Mouse (Mus musculus) embryonic stem cell, embryonic (primary cell): ENCODE results near the gene Zfp609.

Experiments
- CTCF ChIA-PET, 4 experiments: fragments of 300-600 bp in 2 of 4; fragments of 350-600 bp in 2 of 4; sonication (Branson Sonifier 250); formaldehyde crosslinking; loops; one replicate each; lab custom pipeline; 2022; ENCODE audit warnings: inconsistent platforms in 2 of 4; lab: Charles Lee
- POLR2A ChIA-PET, 4 experiments: fragments of 300-600 bp in 2 of 4; fragments of 350-600 bp in 2 of 4; sonication (Branson Sonifier 250); formaldehyde crosslinking; loops; one replicate each; lab custom pipeline; 2022; ENCODE audit warnings: antibody characterized with exemption in 4 of 4, inconsistent platforms in 1 of 4; lab: Charles Lee

Zfp609 gene

DNA sequence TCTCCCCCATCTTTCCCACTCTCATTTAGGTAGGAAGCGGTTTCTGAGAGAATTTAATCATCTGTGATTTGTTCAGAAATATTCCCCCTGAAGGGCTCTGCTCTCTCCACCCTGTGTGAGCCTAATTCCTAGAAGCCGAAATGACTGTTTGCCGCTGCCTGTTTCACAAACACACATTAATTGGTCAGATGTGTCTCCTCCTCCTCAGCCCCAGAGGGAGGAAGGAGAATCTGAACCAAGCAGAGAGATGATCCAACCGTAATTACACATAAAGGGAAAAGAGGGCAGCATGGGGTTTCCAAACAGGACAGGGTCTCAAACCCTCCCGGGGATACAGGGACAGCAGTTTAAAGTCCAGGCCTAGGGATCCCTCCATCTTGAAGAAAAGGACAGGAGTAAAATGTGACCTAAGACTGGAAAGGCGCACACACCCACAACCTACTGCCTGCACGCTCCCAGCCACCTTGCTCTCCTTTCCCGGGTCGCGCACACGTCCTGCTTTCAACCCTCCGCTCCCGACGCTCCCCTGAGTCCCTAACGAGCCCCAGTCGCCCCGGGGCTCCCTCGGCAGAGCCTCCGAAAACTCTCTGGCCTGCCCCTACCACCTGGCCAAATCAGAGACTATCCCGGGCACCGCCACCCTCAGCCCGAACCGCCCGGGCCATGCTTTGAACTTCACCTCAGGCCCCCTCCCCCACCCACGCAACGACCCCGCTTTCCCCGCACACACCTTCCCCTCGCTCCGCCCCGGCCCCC is 598 bp downstream of the Zfp609 start:
- ChIA-PET POLR2A (interaction anchor here (0.6 to 2.0 kb wide), 22 partner anchors 9 to 341 kb away, joined by 3 to 13 read pairs (median 4); partner anchors contain the start of genes Csnk1g1 (in 2 of the 4), Trip4 (in 2 of the 4), Plekho2 (in 1 of the 4) and Rbpms2 (in 1 of the 4)), CTCF (interaction anchor here in 3 of 4 experiments (0.6 to 2.9 kb wide), 11 partner anchors 50 to 592 kb away, joined by 3 to 19 read pairs (median 3); no protein-coding TSS in a partner anchor)

DNA sequence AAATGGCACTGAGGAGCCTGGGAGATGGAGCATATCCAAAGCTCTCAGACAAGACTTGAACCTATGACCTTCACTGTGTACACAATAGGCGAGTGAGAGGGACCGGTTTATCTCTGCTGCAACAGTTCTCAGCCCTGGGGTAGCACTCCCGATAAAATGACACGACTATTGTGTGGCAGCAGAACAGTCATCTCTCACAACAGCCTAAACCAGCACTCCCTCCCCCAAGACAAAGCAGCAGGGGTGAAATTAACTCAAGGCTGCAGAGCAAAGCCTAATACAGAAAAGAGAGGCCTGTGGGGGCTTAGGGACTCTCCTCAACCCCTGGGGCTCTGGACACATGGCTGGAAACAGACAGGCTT is 1.2 kb downstream of the Zfp609 start:
- POLR2A ChIA-PET: interaction anchor here in 2 of 4 experiments (0.6 to 1.0 kb wide), 2 partner anchors 25 to 250 kb away, joined by 3 to 4 read pairs; no protein-coding TSS in a partner anchor
- CTCF ChIA-PET: no interaction called here

DNA sequence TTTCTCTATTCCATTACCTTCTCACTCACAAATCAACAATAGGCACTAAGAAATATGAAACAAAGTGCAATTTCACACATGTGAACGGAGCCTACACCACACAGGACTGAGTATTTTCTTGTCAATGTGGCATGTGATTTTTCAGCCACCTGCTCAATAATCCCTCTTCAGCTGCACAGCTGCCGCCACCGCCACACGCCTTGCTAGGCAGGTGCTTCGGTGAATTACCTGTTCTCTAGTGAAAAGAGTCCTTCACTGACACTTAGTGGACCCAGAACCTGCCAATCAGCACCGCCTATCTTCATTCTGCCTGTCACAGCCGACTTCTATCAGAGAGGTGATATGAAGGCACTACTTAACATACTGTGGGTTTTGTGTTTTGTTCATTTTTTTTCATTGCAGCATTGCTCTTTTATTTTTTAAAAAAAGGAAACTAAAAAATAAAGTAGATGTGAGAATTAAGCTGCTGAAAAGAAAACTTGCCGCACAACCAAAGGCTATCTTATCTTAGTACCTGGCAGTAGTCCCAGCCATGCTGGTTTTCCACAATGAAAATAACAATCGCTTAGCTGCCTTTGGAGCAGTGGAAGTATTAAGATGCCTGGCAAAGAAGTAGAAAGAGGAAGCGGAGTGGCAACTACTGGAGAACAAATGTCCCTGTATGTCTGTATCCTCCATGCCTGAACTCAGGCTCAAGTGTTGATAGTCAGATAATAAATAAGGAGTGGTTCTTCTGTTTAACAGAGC is 3.5 kb downstream of the Zfp609 start:
- CTCF ChIA-PET: interaction anchor here in 1 of 4 experiments (0.6 kb wide), 1 partner anchor 225 kb away, joined by 13 read pairs; no protein-coding TSS in a partner anchor
- POLR2A ChIA-PET: interaction anchor here in 1 of 4 experiments (1.5 kb wide), 2 partner anchors 9 to 13 kb away, joined by 3 read pairs; no protein-coding TSS in a partner anchor

DNA sequence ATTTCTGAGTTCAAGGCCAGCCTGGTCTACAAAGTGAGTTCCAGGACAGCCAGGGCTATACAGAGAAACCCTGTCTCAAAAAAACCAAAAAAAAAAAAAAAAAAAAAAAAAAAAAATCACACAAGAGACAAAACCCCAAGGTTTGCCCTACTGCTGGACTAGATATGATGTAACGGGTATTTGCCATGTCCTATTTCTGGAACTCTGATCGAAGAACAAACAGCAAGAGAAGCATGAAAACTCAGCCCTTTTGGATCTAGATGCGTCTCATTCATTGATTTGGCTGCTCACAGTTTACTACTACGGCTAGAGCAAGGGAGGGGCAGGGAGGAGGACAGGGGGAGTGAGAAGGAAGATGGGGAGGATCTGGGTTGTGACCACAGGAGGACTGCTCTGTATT is 5.4 kb downstream of the Zfp609 start:
- POLR2A ChIA-PET: interaction anchor here in 2 of 4 experiments (0.6 to 1.4 kb wide), 3 partner anchors 46 to 69 kb away, joined by 3 to 4 read pairs (median 3); no protein-coding TSS in a partner anchor

DNA sequence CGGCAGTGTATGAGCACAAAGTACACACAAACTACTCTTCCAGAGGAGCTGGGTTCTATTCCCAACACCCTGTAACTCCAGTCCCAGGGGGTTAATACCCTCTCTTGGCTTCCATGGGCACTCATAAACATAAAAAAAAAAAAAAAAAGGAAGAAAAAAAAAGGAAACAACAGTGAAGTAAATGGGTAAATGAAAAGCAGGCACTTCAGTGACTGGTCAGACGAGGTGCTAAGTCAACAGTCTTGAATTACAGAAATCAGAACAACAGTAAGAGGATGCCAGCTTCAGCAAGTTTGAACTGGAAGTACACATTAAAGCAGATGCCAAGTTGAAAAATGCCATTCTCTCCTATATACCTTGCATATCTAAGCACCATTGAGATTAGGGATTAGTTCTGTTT is 7.1 kb downstream of the Zfp609 start:
- CTCF ChIA-PET: no interaction called here
- POLR2A ChIA-PET: interaction anchor here in 1 of 4 experiments (0.6 to 1.2 kb wide), 2 partner anchors 10 to 358 kb away, joined by 4 to 5 read pairs; no protein-coding TSS in a partner anchor

More for the DNA sequence above, 5.4 kb downstream of the Zfp609 start:
- CTCF ChIA-PET: interaction anchor here in 1 of 4 experiments (0.8 kb wide), 1 partner anchor 31 kb away, joined by 3 read pairs; no protein-coding TSS in a partner anchor

DNA sequence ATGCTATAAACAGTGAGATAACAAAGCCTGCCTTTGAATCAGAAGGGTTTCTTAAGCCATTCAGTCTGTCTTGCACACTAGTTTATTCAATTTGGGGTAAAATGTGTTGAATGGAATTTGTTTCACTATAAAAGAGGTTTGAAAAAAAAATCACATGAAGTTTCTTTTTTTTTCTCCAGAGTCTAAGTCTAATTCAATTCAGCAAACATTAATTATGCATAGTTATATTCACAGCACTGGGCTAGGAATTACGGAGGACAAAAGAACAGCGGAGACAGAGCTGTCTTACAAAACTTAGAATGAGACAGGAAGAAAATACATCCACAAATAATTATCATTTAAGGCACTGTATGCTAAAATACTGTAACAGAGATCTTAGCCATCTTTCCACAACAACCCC is 9.0 kb downstream of the Zfp609 start:
- ChIA-PET POLR2A (interaction anchor here in 1 of 4 experiments (0.5 to 2.6 kb wide), 5 partner anchors 9 to 248 kb away, joined by 3 to 11 read pairs (median 3); partner anchors contain the start of gene Zfp609), CTCF (interaction anchor here in 2 of 4 experiments (0.6 kb wide), 2 partner anchors 25 to 154 kb away, joined by 3 to 6 read pairs; no protein-coding TSS in a partner anchor)

DNA sequence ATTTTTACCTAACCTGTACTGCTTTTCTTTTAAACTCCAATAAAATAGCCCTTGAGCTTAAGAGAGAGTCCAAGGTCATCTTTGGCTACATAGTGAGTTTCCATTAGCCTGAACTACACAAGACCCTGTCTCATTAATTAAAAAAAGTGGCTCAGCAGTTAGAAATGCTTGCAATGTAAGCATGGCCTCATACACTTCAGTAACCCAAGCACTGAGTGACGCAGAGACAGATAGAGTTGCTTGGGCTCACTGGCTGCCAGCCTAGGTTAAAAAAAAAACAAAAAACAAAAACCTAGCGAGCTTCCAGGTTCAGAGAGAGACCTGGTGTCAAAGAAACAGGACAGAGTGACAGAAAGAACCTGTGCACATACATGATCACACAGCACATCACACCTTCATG is 14.5 kb downstream of the Zfp609 start:
- POLR2A ChIA-PET: interaction anchor here in 2 of 4 experiments (0.8 to 4.8 kb wide), 4 partner anchors 9 to 184 kb away, joined by 3 to 13 read pairs (median 9); partner anchors contain the start of gene Zfp609 (in 1 of the 2)
- CTCF ChIA-PET: interaction anchor here in 1 of 4 experiments (0.6 kb wide), 1 partner anchor 430 kb away, joined by 5 read pairs; no protein-coding TSS in a partner anchor

DNA sequence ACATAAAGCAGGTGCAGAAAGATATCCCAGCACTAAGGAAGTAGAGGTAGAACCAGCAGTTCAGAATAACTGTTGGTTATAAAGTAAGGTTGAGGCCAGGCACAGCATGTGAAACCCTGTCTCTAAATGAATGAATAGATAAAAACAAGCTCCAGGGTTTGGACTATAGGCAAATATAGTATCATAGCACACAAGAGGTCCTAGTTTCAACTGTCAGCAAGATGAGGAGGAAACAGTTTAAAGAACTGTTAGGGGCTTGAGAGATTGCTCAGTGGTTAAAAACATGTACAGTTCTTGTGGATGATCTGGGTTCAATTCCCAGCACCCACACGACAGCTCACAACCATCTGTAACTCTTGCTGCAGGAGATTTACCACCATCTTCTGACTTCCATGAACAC is 15.6 kb downstream of the Zfp609 start:
- CTCF ChIA-PET: interaction anchor here in 1 of 4 experiments (0.6 kb wide), 1 partner anchor 213 kb away, joined by 3 read pairs; no protein-coding TSS in a partner anchor
- POLR2A ChIA-PET: interaction anchor here in 1 of 4 experiments (0.5 to 4.8 kb wide), 7 partner anchors 12 to 262 kb away, joined by 3 to 13 read pairs (median 3); partner anchors contain the start of gene Zfp609

DNA sequence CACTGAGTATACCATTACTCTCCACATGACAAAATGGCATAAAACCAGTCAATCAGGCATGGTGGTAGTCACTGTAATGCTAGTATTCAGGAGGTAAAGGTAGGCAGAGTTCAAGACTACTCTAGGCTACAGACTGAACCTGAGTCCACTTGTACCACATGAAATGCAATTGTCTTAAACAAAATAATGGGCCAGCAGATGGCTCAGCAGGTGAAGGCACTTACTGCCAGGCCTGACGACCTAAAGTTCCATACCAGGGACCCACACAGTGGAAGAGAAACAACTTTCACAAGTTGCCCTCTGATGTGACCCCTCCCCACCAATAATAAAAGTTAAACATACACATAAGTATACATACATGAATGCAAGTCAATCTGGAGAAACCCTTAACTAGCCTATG is 19.5 kb downstream of the Zfp609 start:
- ChIA-PET CTCF (interaction anchor here in 1 of 4 experiments (1.4 kb wide), 1 partner anchor 35 kb away, joined by 4 read pairs; no protein-coding TSS in a partner anchor), POLR2A (interaction anchor here in 2 of 4 experiments (1.3 to 1.5 kb wide), 2 partner anchors 10 to 31 kb away, joined by 3 read pairs; no protein-coding TSS in a partner anchor)

DNA sequence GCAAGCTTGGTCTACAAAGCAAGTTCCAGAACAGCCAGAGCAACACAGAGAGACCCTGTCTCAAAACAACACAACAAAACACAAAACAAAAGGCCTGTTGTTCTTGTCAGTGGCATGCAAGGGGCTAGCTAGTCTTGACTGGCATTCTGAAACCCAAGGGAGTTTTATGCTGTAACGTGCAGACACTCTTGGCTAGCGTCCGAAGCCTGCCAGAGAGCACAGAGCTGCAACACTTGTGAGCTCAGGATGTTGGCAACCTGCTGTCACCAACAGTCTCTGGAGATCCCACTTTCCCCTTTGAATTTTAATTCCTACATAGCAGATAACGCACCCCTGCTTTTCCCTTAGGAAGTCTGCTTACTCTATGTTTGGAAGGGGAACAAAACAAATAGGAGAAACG is 20.1 kb downstream of the Zfp609 start:
- ChIA-PET POLR2A (interaction anchor here in 3 of 4 experiments (0.6 to 1.9 kb wide), 7 partner anchors 10 to 126 kb away, joined by 3 to 5 read pairs (median 4); partner anchors contain the start of gene Zfp609 (in 1 of the 3)), CTCF (interaction anchor here in 1 of 4 experiments (1.4 kb wide), 1 partner anchor 34 kb away, joined by 4 read pairs; no protein-coding TSS in a partner anchor)

DNA sequence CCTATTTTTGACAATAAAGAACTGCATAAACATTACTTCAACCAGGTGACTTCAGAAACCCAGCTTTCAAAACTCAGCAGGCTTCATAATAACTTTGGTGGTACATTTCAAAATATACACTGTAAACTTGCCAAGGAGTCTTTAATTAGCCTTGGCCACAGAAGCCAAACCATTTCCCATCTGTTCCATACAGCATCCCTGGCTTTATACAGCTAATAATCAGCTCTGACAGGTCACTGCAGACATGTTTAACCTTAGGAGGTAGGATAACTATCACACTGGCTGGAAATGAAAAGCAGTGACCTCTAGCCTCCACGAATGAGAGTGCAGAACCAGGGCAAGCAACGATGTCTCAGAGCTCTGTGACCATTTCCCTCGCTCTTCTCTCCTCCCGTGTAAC is 27.6 kb downstream of the Zfp609 start:
- CTCF ChIA-PET: no interaction called here
- POLR2A ChIA-PET: interaction anchor here in 2 of 4 experiments (0.6 to 2.4 kb wide), 6 partner anchors 10 to 152 kb away, joined by 3 to 10 read pairs (median 7); partner anchors contain the start of gene Zfp609 (in 1 of the 2)

DNA sequence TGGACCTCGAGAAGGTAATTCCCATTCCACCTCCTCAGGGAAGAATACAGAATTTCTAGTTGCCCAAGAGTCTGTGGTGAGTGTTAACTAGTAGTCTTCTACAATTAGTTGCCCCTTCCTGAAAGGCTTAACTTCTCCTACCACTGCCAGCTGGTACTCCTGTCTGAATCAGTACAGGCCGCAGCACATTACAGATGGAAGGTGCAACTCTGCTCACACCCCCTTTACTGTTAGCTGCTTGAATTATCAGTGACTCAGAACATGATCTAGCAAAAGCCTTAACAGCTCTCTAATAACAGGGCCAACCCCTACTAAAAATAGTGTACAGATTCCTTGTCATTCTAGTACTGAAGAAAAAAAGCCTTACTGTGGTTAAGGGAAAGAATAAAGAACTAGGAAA is 31.7 kb downstream of the Zfp609 start:
- POLR2A ChIA-PET: interaction anchor here in 1 of 4 experiments (1.1 to 1.9 kb wide), 3 partner anchors 23 to 34 kb away, joined by 3 to 4 read pairs (median 4); partner anchors contain the start of gene Zfp609
- CTCF ChIA-PET: no interaction called here

DNA sequence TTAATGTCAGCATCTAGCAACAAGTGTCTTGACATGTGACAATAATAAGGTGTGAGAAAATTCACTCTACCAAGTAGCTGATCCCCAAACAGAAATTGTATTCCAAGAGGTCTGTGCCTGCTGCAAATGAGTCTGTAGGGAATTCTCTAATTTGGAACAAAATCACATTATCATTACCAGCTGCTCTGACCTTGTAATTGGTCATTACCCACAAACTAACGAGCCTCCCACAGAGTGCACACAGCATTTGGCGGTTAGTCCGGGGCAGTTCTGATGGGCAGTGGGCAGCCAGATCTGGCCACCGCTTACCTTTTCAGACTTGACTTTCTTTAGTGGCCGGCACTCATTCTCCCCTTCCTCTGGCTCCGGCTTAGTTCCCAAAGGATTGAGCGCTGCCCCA is 33.1 kb downstream of the Zfp609 start:
- ChIA-PET POLR2A (interaction anchor here in 1 of 4 experiments (0.8 kb wide), 1 partner anchor 8 kb away, joined by 3 read pairs; no protein-coding TSS in a partner anchor), CTCF (interaction anchor here in 1 of 4 experiments (0.5 kb wide), 1 partner anchor 17 kb away, joined by 4 read pairs; no protein-coding TSS in a partner anchor)

DNA sequence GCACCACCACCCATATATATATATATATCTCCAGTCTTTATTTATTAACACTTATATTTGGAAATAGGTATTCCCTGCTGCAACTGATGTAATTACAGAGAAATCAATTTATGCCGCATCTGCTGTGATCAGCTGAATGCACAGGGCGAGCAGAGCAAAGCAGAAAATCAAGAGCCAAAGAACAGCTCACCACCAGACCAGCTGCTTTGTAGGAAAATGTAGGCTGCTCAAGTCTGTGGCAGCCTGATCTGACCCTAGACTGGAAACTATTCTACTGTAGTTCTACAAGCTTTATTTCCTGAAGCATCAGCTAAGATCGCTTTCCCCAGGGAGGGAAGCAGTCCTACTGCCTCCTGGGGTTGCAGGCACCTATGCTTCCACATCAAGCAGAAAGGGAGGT is 33.9 kb downstream of the Zfp609 start:
- POLR2A ChIA-PET: interaction anchor here in 3 of 4 experiments (0.5 to 1.4 kb wide), 3 partner anchors 13 to 233 kb away, joined by 3 to 6 read pairs (median 5); no protein-coding TSS in a partner anchor
- CTCF ChIA-PET: interaction anchor here in 1 of 4 experiments (0.6 kb wide), 1 partner anchor 72 kb away, joined by 3 read pairs; no protein-coding TSS in a partner anchor

DNA sequence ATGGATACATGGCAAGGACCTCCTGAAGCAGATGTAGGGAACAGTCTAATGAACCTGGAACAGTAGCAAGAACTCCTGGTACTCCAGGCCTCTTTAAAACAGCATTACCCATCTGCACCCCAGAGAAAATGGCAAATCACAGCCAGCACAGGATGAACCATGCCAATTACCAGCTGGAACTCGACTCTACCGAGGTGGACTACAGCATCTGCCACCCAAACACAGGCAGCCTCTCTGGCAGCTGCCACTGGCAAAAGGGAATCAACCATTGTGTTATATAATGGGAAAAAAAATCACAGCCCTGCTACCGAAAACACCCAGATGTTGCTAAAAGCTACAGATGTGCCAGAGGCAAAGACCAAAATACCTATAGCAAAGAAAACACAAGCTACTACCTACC is 34.3 kb downstream of the Zfp609 start:
- ChIA-PET CTCF (interaction anchor here in 2 of 4 experiments (0.6 kb wide), 2 partner anchors 71 to 1182 kb away, joined by 3 to 8 read pairs; no protein-coding TSS in a partner anchor), POLR2A (interaction anchor here in 2 of 4 experiments (0.6 to 1.4 kb wide), 3 partner anchors 13 to 35 kb away, joined by 3 to 6 read pairs (median 5); no protein-coding TSS in a partner anchor)

DNA sequence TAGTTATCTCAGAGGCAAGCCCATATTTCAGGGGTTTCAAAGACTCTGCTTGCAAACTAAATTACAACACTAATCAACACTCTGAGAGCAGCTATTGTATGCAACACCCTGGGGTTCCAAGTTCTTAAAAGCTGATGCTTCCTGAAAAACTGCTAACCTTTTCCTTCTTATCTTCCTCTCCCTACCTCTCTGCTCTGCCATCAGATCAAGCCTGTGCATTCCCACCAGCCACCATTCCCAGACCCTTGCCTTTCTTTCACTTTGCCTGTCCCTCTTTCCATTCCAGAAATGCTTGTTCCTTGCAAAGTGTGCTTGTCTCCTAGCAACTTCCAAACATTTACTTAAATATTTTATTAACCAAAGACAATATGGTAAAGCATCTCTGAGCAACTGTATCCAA is 35.5 kb downstream of the Zfp609 start:
- ChIA-PET CTCF (interaction anchor here in 1 of 4 experiments (0.6 kb wide), 1 partner anchor 74 kb away, joined by 7 read pairs; no protein-coding TSS in a partner anchor), POLR2A (interaction anchor here in 3 of 4 experiments (0.7 to 2.1 kb wide), 5 partner anchors 11 to 23 kb away, joined by 3 to 7 read pairs (median 4); no protein-coding TSS in a partner anchor)

DNA sequence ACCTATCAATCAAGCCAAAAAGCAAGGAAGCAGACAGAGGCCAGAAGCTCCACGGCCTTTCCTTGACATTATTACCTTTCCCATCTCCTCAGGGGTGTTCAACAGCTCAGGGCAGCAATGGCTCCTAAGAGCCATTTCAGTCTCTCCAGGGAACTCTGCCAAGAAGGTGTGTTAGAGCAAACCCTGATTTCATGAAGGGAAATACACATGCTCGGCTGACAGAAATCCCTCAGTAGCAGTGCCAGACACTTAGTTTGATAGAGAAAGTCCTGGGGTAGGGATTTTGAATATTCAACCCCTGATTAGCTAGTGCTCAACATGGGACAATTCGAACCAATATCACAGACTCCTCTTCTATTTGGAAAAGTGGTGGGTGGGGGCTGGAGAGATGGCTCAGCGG is 36.3 kb downstream of the Zfp609 start:
- CTCF ChIA-PET: interaction anchor here in 2 of 4 experiments (0.6 to 0.9 kb wide), 2 partner anchors 30 to 74 kb away, joined by 3 to 7 read pairs; no protein-coding TSS in a partner anchor

More for the DNA sequence above, 36.3 kb downstream of the Zfp609 start:
- POLR2A ChIA-PET: interaction anchor here in 3 of 4 experiments (0.5 to 2.4 kb wide), 9 partner anchors 8 to 76 kb away, joined by 3 to 8 read pairs (median 5); partner anchors contain the start of gene Zfp609 (in 1 of the 3)
